Mouse (Mus musculus): Measurements from ENCODE around the gene Aknad1. TPM values are rescaled to one million over a fixed set of nuclear protein-coding genes. Genes with fewer than 3 reads are reported as not detected.

Aknad1 gene
- polyA plus RNA-seq, 1 experiment: not detected

- Histone ChIP-seq H3K4me1 (ENCODE audit: control insufficient read depth, insufficient read depth, insufficient read length, low read length) (peaks cover 6% of the 10 kb centered on the region; the same call in 1 of the 2 replicates), H3K4me3 (ENCODE audit: low read depth, low read length) (no peak overlapping the region), H3K27me3 (ENCODE audit: control insufficient read depth, insufficient read depth, low read length) (no peaks in the 10 kb centered on the region), H3K36me3 (ENCODE audit: control insufficient read depth, insufficient read depth, low read length) (no peaks in the 10 kb centered on the region), H3K27ac (ENCODE audit: insufficient read depth, low read depth, low read length) (peak overlapping the region; percentile 55; the same call in 1 of the 2 replicates)
- no peak for TF ChIP-seq CTCF (IDR thresholded peaks at IDR 0.05; ENCODE audit: extremely low read depth, insufficient read length, insufficient replicate concordance, low read depth, low read length)
- no peak for TF ChIP-seq POLR2A (IDR thresholded peaks at IDR 0.05; ENCODE audit: low read depth, low read length)
- 77% methylated on average over 3 of the region's 3 CpGs for WGBS
These were observed 1.7 kb upstream of the Aknad1 start for GRCm38 (mm10) chr3:108737761-108738160.

- Histone ChIP-seq H3K4me1 (ENCODE audit: control insufficient read depth, insufficient read depth, insufficient read length, low read length) (no peaks in the 10 kb centered on the region), H3K36me3 (ENCODE audit: control insufficient read depth, insufficient read depth, low read length) (no peaks in the 10 kb centered on the region), H3K4me3 (ENCODE audit: low read depth, low read length) (no peak overlapping the region), H3K27me3 (ENCODE audit: control insufficient read depth, insufficient read depth, low read length) (no peaks in the 10 kb centered on the region), H3K27ac (ENCODE audit: insufficient read depth, low read depth, low read length) (no peak overlapping the region)
- WGBS: 86% methylated on average over 4 of the region's 4 CpGs
- no peak for TF ChIP-seq POLR2A (IDR thresholded peaks at IDR 0.05; ENCODE audit: low read depth, low read length)
- TF ChIP-seq CTCF (IDR thresholded peaks at IDR 0.05; ENCODE audit: extremely low read depth, insufficient read length, insufficient replicate concordance, low read depth, low read length): no peak
These were observed 4.6 kb downstream of the Aknad1 start for GRCm38 (mm10) chr3:108744060-108744459.

GRCm38 (mm10) chr3:108751061-108751460 lies 11.6 kb downstream of the Aknad1 start:
- TF ChIP-seq CTCF (IDR thresholded peaks at IDR 0.05; ENCODE audit: extremely low read depth, insufficient read length, insufficient replicate concordance, low read depth, low read length): no peak
- TF ChIP-seq POLR2A (IDR thresholded peaks at IDR 0.05; ENCODE audit: low read depth, low read length): no peak
- no peaks in the 10 kb centered on the region for H3K4me1 ChIP-seq (ENCODE audit: control insufficient read depth, insufficient read depth, insufficient read length, low read length)
- H3K27ac ChIP-seq (ENCODE audit: insufficient read depth, low read depth, low read length): no peak overlapping the region
- H3K4me3 ChIP-seq (ENCODE audit: low read depth, low read length): no peak overlapping the region
- no peaks in the 10 kb centered on the region for H3K36me3 ChIP-seq (ENCODE audit: control insufficient read depth, insufficient read depth, low read length)
- 57% methylated on average over 6 of the region's 6 CpGs for WGBS
- no peaks in the 10 kb centered on the region for H3K27me3 ChIP-seq (ENCODE audit: control insufficient read depth, insufficient read depth, low read length)

- H3K36me3 ChIP-seq (ENCODE audit: control insufficient read depth, insufficient read depth, low read length): no peaks in the 10 kb centered on the region
- no peak overlapping the region for H3K4me3 ChIP-seq (ENCODE audit: low read depth, low read length)
- 63% methylated on average over 6 of the region's 6 CpGs for WGBS
- H3K27ac ChIP-seq (ENCODE audit: insufficient read depth, low read depth, low read length): no peak overlapping the region
- H3K4me1 ChIP-seq (ENCODE audit: control insufficient read depth, insufficient read depth, insufficient read length, low read length): no peaks in the 10 kb centered on the region
- no peaks in the 10 kb centered on the region for H3K27me3 ChIP-seq (ENCODE audit: control insufficient read depth, insufficient read depth, low read length)
- no peak for TF ChIP-seq CTCF (IDR thresholded peaks at IDR 0.05; ENCODE audit: extremely low read depth, insufficient read length, insufficient replicate concordance, low read depth, low read length)
- TF ChIP-seq POLR2A (IDR thresholded peaks at IDR 0.05; ENCODE audit: low read depth, low read length): no peak
These were observed 12.2 kb downstream of the Aknad1 start for GRCm38 (mm10) chr3:108751691-108752090.

GRCm38 (mm10) chr3:108754541-108754940 lies 15.1 kb downstream of the Aknad1 start:
- H3K4me3 ChIP-seq (ENCODE audit: low read depth, low read length): no peak overlapping the region
- H3K27me3 ChIP-seq (ENCODE audit: control insufficient read depth, insufficient read depth, low read length): no peaks in the 10 kb centered on the region
- WGBS: 15% methylated on average over 1 of the region's 1 CpGs
- TF ChIP-seq POLR2A (IDR thresholded peaks at IDR 0.05; ENCODE audit: low read depth, low read length): no peak
- TF ChIP-seq CTCF (IDR thresholded peaks at IDR 0.05; ENCODE audit: extremely low read depth, insufficient read length, insufficient replicate concordance, low read depth, low read length): no peak
- H3K36me3 ChIP-seq (ENCODE audit: control insufficient read depth, insufficient read depth, low read length): no peaks in the 10 kb centered on the region
- peaks cover 5% of the 10 kb centered on the region; the same call in 1 of the 2 replicates for H3K4me1 ChIP-seq (ENCODE audit: control insufficient read depth, insufficient read depth, insufficient read length, low read length)
- H3K27ac ChIP-seq (ENCODE audit: insufficient read depth, low read depth, low read length): no peak overlapping the region

GRCm38 (mm10) chr3:108755542-108755941 lies 16.1 kb downstream of the Aknad1 start:
- no peaks in the 10 kb centered on the region for H3K36me3 ChIP-seq (ENCODE audit: control insufficient read depth, insufficient read depth, low read length)
- H3K27ac ChIP-seq (ENCODE audit: insufficient read depth, low read depth, low read length): no peak overlapping the region
- H3K4me3 ChIP-seq (ENCODE audit: low read depth, low read length): no peak overlapping the region
- no peaks in the 10 kb centered on the region for H3K27me3 ChIP-seq (ENCODE audit: control insufficient read depth, insufficient read depth, low read length)
- TF ChIP-seq POLR2A (IDR thresholded peaks at IDR 0.05; ENCODE audit: low read depth, low read length) (no peak), CTCF (IDR thresholded peaks at IDR 0.05; ENCODE audit: extremely low read depth, insufficient read length, insufficient replicate concordance, low read depth, low read length) (no peak)
- H3K4me1 ChIP-seq (ENCODE audit: control insufficient read depth, insufficient read depth, insufficient read length, low read length): peaks cover 5% of the 10 kb centered on the region; the same call in 1 of the 2 replicates
- WGBS: 81% methylated on average over 2 of the region's 2 CpGs

- Histone ChIP-seq H3K4me1 (ENCODE audit: control insufficient read depth, insufficient read depth, insufficient read length, low read length) (peaks cover 5% of the 10 kb centered on the region; the same call in 1 of the 2 replicates), H3K4me3 (ENCODE audit: low read depth, low read length) (no peak overlapping the region)
- 65% methylated on average over 1 of the region's 1 CpGs for WGBS
These were observed 16.7 kb downstream of the Aknad1 start for GRCm38 (mm10) chr3:108756131-108756530.

More at GRCm38 (mm10) chr3:108756131-108756530, 16.7 kb downstream of the Aknad1 start:
- TF ChIP-seq POLR2A (IDR thresholded peaks at IDR 0.05; ENCODE audit: low read depth, low read length): no peak
- TF ChIP-seq CTCF (IDR thresholded peaks at IDR 0.05; ENCODE audit: extremely low read depth, insufficient read length, insufficient replicate concordance, low read depth, low read length): no peak
- Histone ChIP-seq H3K36me3 (ENCODE audit: control insufficient read depth, insufficient read depth, low read length) (no peaks in the 10 kb centered on the region), H3K27me3 (ENCODE audit: control insufficient read depth, insufficient read depth, low read length) (no peaks in the 10 kb centered on the region), H3K27ac (ENCODE audit: insufficient read depth, low read depth, low read length) (no peak overlapping the region)
